Mouse (Mus musculus) liver, embryonic 14.5 days (tissue): ENCODE data around the gene Dtx4. TPM values are rescaled to one million over a fixed set of nuclear protein-coding genes. Genes with fewer than 3 reads are reported as not detected.

Experiments used
- ATAC-seq: fragments of 200-750 bp; cut with Nextera tagmentation; 2 replicates; pipeline ENCODE4 v1.8.0; 2017; ENCODE audit warnings: moderate number of reproducible peaks, mild to moderate bottlenecking, moderate library complexity; ENCODE audit not compliant: insufficient read depth
- DNase-seq, 3 experiments: peaks; one replicate each; pipeline ENCODE4 v3.0.0-alpha.2; 2012 to 2013; ENCODE audit warnings: low read depth in 3 of 3, low spot score in 3 of 3
- H3K27ac ChIP-seq: fragments of 300-500 bp; sonication (generic); 2 replicates; pipeline ENCODE4 v1.5.1; 2014; ENCODE audit warnings: moderate library complexity, mild to moderate bottlenecking, control low read depth, inconsistent platforms
- H3K27me3 ChIP-seq: fragments of 300-500 bp; sonication (generic); 2 replicates; pipeline ENCODE4 v1.6.1; 2014; ENCODE audit warnings: mild to moderate bottlenecking, low read length, moderate library complexity; ENCODE audit not compliant: control insufficient read depth, insufficient read depth
- H3K36me3 ChIP-seq: fragments of 300-500 bp; sonication (generic); replicated peaks from 2 replicates; pipeline ENCODE4 v1.6.1; 2014; ENCODE audit warnings: low read depth; ENCODE audit not compliant: control insufficient read depth, insufficient read depth
- H3K4me1 ChIP-seq, 2 experiments: fragments of 200-500 bp in 1 of 2; fragments of 300-500 bp in 1 of 2; sonication (generic) in 1 of 2; replicated peaks; 2 replicates each; pipeline ENCODE4 v1.6.1; 2012 to 2014; ENCODE audit warnings: antibody characterized with exemption in 1 of 2, inconsistent platforms in 1 of 2, low read length in 1 of 2; ENCODE audit not compliant: control insufficient read depth in 2 of 2, insufficient read depth in 2 of 2
- H3K4me2 ChIP-seq: fragments of 300-500 bp; sonication (generic); 2 replicates; pipeline ENCODE4 v1.6.1; 2014; ENCODE audit warnings: low read depth, mild to moderate bottlenecking, control low read depth, moderate library complexity
- H3K4me3 ChIP-seq, 2 experiments: fragments of 200-500 bp in 1 of 2; fragments of 300-500 bp in 1 of 2; sonication (generic) in 1 of 2; 2 replicates each; pipeline ENCODE4 v1.5.1; 2012 to 2014; ENCODE audit warnings: low read depth in 2 of 2, low read length in 2 of 2, mild to moderate bottlenecking in 2 of 2, control low read depth in 1 of 2, inconsistent platforms in 1 of 2, moderate library complexity in 1 of 2; ENCODE audit not compliant: insufficient read depth in 1 of 2
- H3K9ac ChIP-seq: fragments of 300-500 bp; sonication (generic); replicated peaks from 2 replicates; pipeline ENCODE4 v1.6.1; 2014; ENCODE audit warnings: mild to moderate bottlenecking, control low read depth, moderate library complexity
- H3K9me3 ChIP-seq: fragments of 300-500 bp; sonication (generic); 2 replicates; pipeline ENCODE4 v1.6.1; 2016; ENCODE audit warnings: low read length, mixed read lengths; ENCODE audit not compliant: control insufficient read depth
- CTCF ChIP-seq: IDR thresholded peaks from 2 replicates; pipeline ENCODE4 v1.5.1; 2016; ENCODE audit warnings: antibody characterized with exemption, low read depth, control low read depth
- EP300 ChIP-seq: IDR thresholded peaks from 2 replicates; pipeline ENCODE4 v1.6.1; 2016; ENCODE audit warnings: antibody characterized with exemption, low read depth
- WGBS: fragments of 180-500 bp; shearing (Covaris S2); extraction: QIAGEN DNeasy Blood & Tissue Kit; methylation state at CpG from one replicate; pipeline ENCODE4 v1.1.7; 2014; ENCODE audit not compliant: insufficient replicate concordance; 5-methylcytosine and 5-hydroxymethylcytosine counted together
- polyA plus RNA-seq, 2 experiments: library from polyadenylated mRNA; depleted of rRNA in 1 of 2; stranded (reverse) in 1 of 2; unstranded in 1 of 2; fragments of >200 nt; fragmentation: Nextera tagmentation in 1 of 2; extraction: Ambion mirVana in 1 of 2; gene quantifications; 2 replicates each; pipeline versions ENCODE4 v1.2.1 to v1.2.3; 2012 to 2014

Dtx4 gene
- polyA plus RNA-seq, 2 experiments, result 1.5 to 1.6 TPM

- H3K36me3 ChIP-seq, result no peaks in the 10 kb centered on the region
- no peaks in the 10 kb centered on the region for H3K27me3 ChIP-seq
- H3K4me2 ChIP-seq, result no peak overlapping the region
- ATAC-seq (no peak), DNase-seq (no peak)
- 19% methylated on average over 5 of the region's 5 CpGs for WGBS
- TF ChIP-seq EP300, result no peak
- TF ChIP-seq CTCF, result no peak
- H3K4me3 ChIP-seq, result no peak overlapping the region
- H3K4me1 ChIP-seq, result no peaks in the 10 kb centered on the region; a peak in 1 of 4 replicates
- no peaks in the 10 kb centered on the region for H3K9me3 ChIP-seq
- H3K27ac ChIP-seq, result no peak overlapping the region
- H3K9ac ChIP-seq, result no peak overlapping the region
Observed at GRCm38 (mm10) chr19:12476721-12477270, 24.5 kb downstream of the Dtx4 start.

- WGBS, result 59% methylated on average over 15 of the region's 15 CpGs
- H3K9me3 ChIP-seq, result no peaks in the 10 kb centered on the region
- ATAC-seq (no peak), DNase-seq (no peak)
- H3K4me2 ChIP-seq, result no peak overlapping the region
- H3K27ac ChIP-seq, result no peak overlapping the region
- H3K36me3 ChIP-seq, result no peaks in the 10 kb centered on the region
- TF ChIP-seq CTCF (no peak), EP300 (no peak)
- no peaks in the 10 kb centered on the region for H3K27me3 ChIP-seq
- no peaks in the 10 kb centered on the region; a peak in 1 of 4 replicates for H3K4me1 ChIP-seq
- H3K4me3 ChIP-seq, result no peak overlapping the region
- no peak overlapping the region for H3K9ac ChIP-seq
Observed at GRCm38 (mm10) chr19:12475380-12476250, 25.6 kb downstream of the Dtx4 start.

GRCm38 (mm10) chr19:12473951-12474350 lies 27.3 kb downstream of the Dtx4 start:
- DNase-seq (no peak), ATAC-seq (no peak)
- Histone ChIP-seq H3K27ac (no peak overlapping the region), H3K27me3 (no peaks in the 10 kb centered on the region), H3K4me1 (no peaks in the 10 kb centered on the region; a peak in 1 of 4 replicates), H3K9ac (no peak overlapping the region), H3K9me3 (no peaks in the 10 kb centered on the region), H3K36me3 (no peaks in the 10 kb centered on the region), H3K4me3 (no peak overlapping the region), H3K4me2 (no peak overlapping the region)
- TF ChIP-seq EP300 (no peak), CTCF (no peak)
- WGBS, result 57% methylated on average over 4 of the region's 4 CpGs

GRCm38 (mm10) chr19:12473201-12473641 lies 28.0 kb downstream of the Dtx4 start:
- Histone ChIP-seq H3K27me3 (no peaks in the 10 kb centered on the region), H3K4me2 (no peak overlapping the region), H3K4me1 (no peaks in the 10 kb centered on the region; a peak in 1 of 4 replicates), H3K4me3 (no peak overlapping the region), H3K9ac (no peak overlapping the region), H3K9me3 (no peaks in the 10 kb centered on the region), H3K36me3 (no peaks in the 10 kb centered on the region), H3K27ac (no peak overlapping the region)
- DNase-seq (no peak), ATAC-seq (no peak)
- WGBS, result 48% methylated on average over 4 of the region's 4 CpGs
- TF ChIP-seq CTCF (no peak), EP300 (no peak)

GRCm38 (mm10) chr19:12472381-12472976 lies 28.8 kb downstream of the Dtx4 start:
- no peak overlapping the region for H3K27ac ChIP-seq
- ATAC-seq, result no peak

More at GRCm38 (mm10) chr19:12472381-12472976, 28.8 kb downstream of the Dtx4 start:
- no peak overlapping the region for H3K9ac ChIP-seq
- no peaks in the 10 kb centered on the region for H3K9me3 ChIP-seq
- TF ChIP-seq CTCF, result no peak
- TF ChIP-seq EP300, result no peak
- no peak overlapping the region for H3K4me3 ChIP-seq
- no peak for DNase-seq
- no peaks in the 10 kb centered on the region for H3K36me3 ChIP-seq
- no peaks in the 10 kb centered on the region; a peak in 1 of 4 replicates for H3K4me1 ChIP-seq
- H3K4me2 ChIP-seq, result no peak overlapping the region
- WGBS, result 59% methylated on average over 5 of the region's 5 CpGs
- no peaks in the 10 kb centered on the region for H3K27me3 ChIP-seq
